Mouse (Mus musculus): ENCODE results near the gene Gipc2.

- no peak for TF ChIP-seq CTCF (IDR thresholded peaks at IDR 0.05; ENCODE audit: low read depth, low read length)
- TF ChIP-seq EP300 (IDR thresholded peaks at IDR 0.05; ENCODE audit: insufficient read depth, low read depth, low read length), result no peak
Measured at GRCm38 (mm10) chr3:152201181-152201580, 35.2 kb upstream of the Gipc2 start.
